ENCODE assay signal across 23 mouse cellular contexts in genomic region chr2:146300500-146301020, GRCm38 (mm10).
A peak's percentile ranks its signal among the peaks of the same experiment; 100 is the strongest.
DNase-seq lines count a peak whose midpoint lies in the region; ATAC-seq lines count a peak whose summit lies in the region.
"Had no signal": no experiment of that assay in that cellular context is flagged by ENCODE, and none has a peak within 500 bp of the region (broad histone marks: within the 10 kb centered on the region; RNA-seq: fewer than 3 reads in every experiment).

No protein-coding gene starts in this region.

- peak overlapping the region; percentile 51; the same call in 1 of the 2 replicates for H3K27ac ChIP-seq in embryonic facial prominence, embryonic 10.5 days (replicated peaks)
- peak overlapping the region; percentile 79 for H3K27ac ChIP-seq in forebrain, embryonic 15.5 days (replicated peaks)
- H3K27ac ChIP-seq in midbrain, embryonic 14.5 days (replicated peaks; ENCODE audit: low read depth, low read length) = peak overlapping the region; percentile 22; the same call in 1 of the 2 replicates
- H3K27ac ChIP-seq: heart, embryonic 13.5 days; limb, embryonic 10.5 days had no signal

- H3K4me3 ChIP-seq in embryonic facial prominence, embryonic 10.5 days = no peak overlapping the region
- no peak overlapping the region for H3K4me3 ChIP-seq in forebrain, embryonic 15.5 days
- no peak overlapping the region for H3K4me3 ChIP-seq in midbrain, embryonic 14.5 days (replicated peaks; ENCODE audit: low read depth, low read length)
- H3K4me3 ChIP-seq: heart, embryonic 13.5 days; limb, embryonic 10.5 days; megakaryocyte, embryonic 14.5 days; myocyte had no signal

- H3K4me1 ChIP-seq in embryonic facial prominence, embryonic 10.5 days = peaks cover 34% of the 10 kb centered on the region
- H3K4me1 ChIP-seq in forebrain, embryonic 15.5 days = peaks cover 34% of the 10 kb centered on the region
- peaks cover 25% of the 10 kb centered on the region for H3K4me1 ChIP-seq in midbrain, embryonic 14.5 days (ENCODE audit: control insufficient read depth, insufficient read depth, low read length)
- H3K4me1 ChIP-seq: heart, embryonic 13.5 days had no signal

- 59% methylated on average over 1 of the region's 1 CpGs for WGBS in embryonic facial prominence, embryonic 10.5 days
- 16% methylated on average over 1 of the region's 1 CpGs for WGBS in forebrain, embryonic 15.5 days
- 10% methylated on average over 1 of the region's 1 CpGs for WGBS in midbrain, embryonic 14.5 days

- peak; percentile 29 for DNase-seq in layer of hippocampus, adult 9-11 months
- DNase-seq in layer of hippocampus, adult 9-10 months (ENCODE audit: low spot score) = no peak
- DNase-seq in embryonic facial prominence, embryonic 10.5 days (ENCODE audit: low spot score) = no peak
- DNase-seq in midbrain, embryonic 14.5 days = no peak
- no peak for DNase-seq in embryo, embryonic 10 days (ENCODE audit: low spot score)
- no peak for DNase-seq in MN1 (ENCODE audit: low spot score)
- no peak for DNase-seq in neural tube, embryonic 10.5 days (ENCODE audit: extremely low spot score, low spot score)
- DNase-seq: adrenal gland, postnatal 10 days; cerebellum, adult 11-12 months; cerebellum, postnatal 25 days; gastrocnemius, postnatal 10 days; heart, adult 11 months; kidney, adult 8-10 months; kidney, postnatal 14 days; liver, postnatal 0 days; lung, postnatal 14 days; thymus, adult 2 months had no signal

- no peak overlapping the region for H3K9ac ChIP-seq in forebrain, embryonic 15.5 days (replicated peaks)
- no peak overlapping the region for H3K9ac ChIP-seq in midbrain, embryonic 14.5 days (replicated peaks; ENCODE audit: low read length)
- H3K9ac ChIP-seq: heart, embryonic 13.5 days; liver, postnatal 0 days had no signal

- H3K4me2 ChIP-seq in forebrain, embryonic 15.5 days (replicated peaks) = no peak overlapping the region
- no peak overlapping the region for H3K4me2 ChIP-seq in midbrain, embryonic 14.5 days (ENCODE audit: low read length)
- H3K4me2 ChIP-seq: heart, embryonic 13.5 days had no signal

- ATAC-seq in forebrain, embryonic 15.5 days (replicated peaks) = peak; percentile 48; the same call in 1 of the 2 replicates
- peak; percentile 33; the same call in 1 of the 2 replicates for ATAC-seq in midbrain, embryonic 14.5 days (ENCODE audit: low FRiP score, low TSS enrichment)
- ATAC-seq: liver, postnatal 0 days; Patski had no signal

- H3K36me3 ChIP-seq in embryonic facial prominence, embryonic 10.5 days (replicated peaks) = no peaks in the 10 kb centered on the region
- H3K36me3 ChIP-seq in forebrain, embryonic 15.5 days = no peaks in the 10 kb centered on the region
- H3K36me3 ChIP-seq in midbrain, embryonic 14.5 days (ENCODE audit: control insufficient read depth, insufficient read depth, low read length) = 0 out of 2 replicates have a peak, but pooled peaks cover 2% of the 10 kb centered on the region
- H3K36me3 ChIP-seq: limb, embryonic 10.5 days had no signal

- H3K9me3 ChIP-seq in embryonic facial prominence, embryonic 10.5 days = no peaks in the 10 kb centered on the region
- H3K9me3 ChIP-seq in forebrain, embryonic 15.5 days = no peaks in the 10 kb centered on the region
- H3K9me3 ChIP-seq in midbrain, embryonic 14.5 days (ENCODE audit: control insufficient read depth, low read length) = no peaks in the 10 kb centered on the region
- H3K9me3 ChIP-seq: heart, embryonic 13.5 days; limb, embryonic 10.5 days; megakaryocyte, embryonic 14.5 days had no signal

- no peaks in the 10 kb centered on the region for H3K27me3 ChIP-seq in embryonic facial prominence, embryonic 10.5 days (replicated peaks; ENCODE audit: low read depth, poor library complexity, severe bottlenecking)
- H3K27me3 ChIP-seq in forebrain, embryonic 15.5 days = no peaks in the 10 kb centered on the region
- H3K27me3 ChIP-seq in midbrain, embryonic 14.5 days (ENCODE audit: control insufficient read depth, insufficient read depth, low read length) = no peaks in the 10 kb centered on the region
- H3K27me3 ChIP-seq: heart, embryonic 13.5 days; megakaryocyte, embryonic 14.5 days; Patski had no signal

Comparison
In these comparisons a context has a peak if more than half of its experiments do, and no peak if none do; other contexts are left out.
1. H3K27ac ChIP-seq: peak in every context shown above with its lines; median percentile 79 in forebrain, embryonic 15.5 days; 51 in embryonic facial prominence, embryonic 10.5 days; 22 in midbrain, embryonic 14.5 days.